Mouse (Mus musculus) ES-Bruce4 (cell line): ENCODE measurements around the gene Anks1.

Source experiments
- CTCF ChIP-seq: IDR thresholded peaks from one replicate; pipeline ENCODE4 v1.8.1; 2011; ENCODE audit warnings: low read depth, low read length
- EP300 ChIP-seq: IDR thresholded peaks from 2 replicates; pipeline ENCODE4 v1.6.1; 2011; ENCODE audit warnings: low read depth, low read length; ENCODE audit not compliant: insufficient read depth
- POLR2A ChIP-seq: IDR thresholded peaks from one replicate; pipeline ENCODE4 v1.8.1; 2011; ENCODE audit warnings: low read length; ENCODE audit not compliant: insufficient read depth

- TF ChIP-seq CTCF = no peak
- TF ChIP-seq POLR2A = no peak
- TF ChIP-seq EP300 = no peak
Measured at GRCm38 (mm10) chr17:28101902-28102319, 192.8 kb downstream of the Anks1 start.
